Mouse (Mus musculus) intestine, embryonic 14.5 days (tissue): ENCODE measurements around the gene Cdh20. TPM values are rescaled to one million over a fixed set of nuclear protein-coding genes. Genes with fewer than 3 reads are reported as not detected.

Source experiments
- ATAC-seq: fragments of 200-750 bp; cut with Nextera tagmentation; replicated peaks from 2 replicates; pipeline ENCODE4 v1.8.0; 2017; ENCODE audit warnings: low read depth, moderate number of reproducible peaks, moderate TSS enrichment, moderate library complexity; ENCODE audit not compliant: low FRiP score, low TSS enrichment
- DNase-seq: peaks from one replicate; pipeline ENCODE4 v3.0.0-alpha.2; 2018; ENCODE audit warnings: low spot score
- H3K27ac ChIP-seq: fragments of 300-500 bp; sonication (generic); 2 replicates; pipeline ENCODE4 v1.5.1; 2014; ENCODE audit warnings: low read depth, mild to moderate bottlenecking, control low read depth
- H3K27me3 ChIP-seq: fragments of 300-500 bp; sonication (generic); replicated peaks from 2 replicates; pipeline ENCODE4 v1.6.1; 2014; ENCODE audit warnings: low read length, control low read depth; ENCODE audit not compliant: control insufficient read depth, insufficient read depth
- H3K36me3 ChIP-seq: fragments of 300-500 bp; sonication (generic); 2 replicates; pipeline ENCODE4 v1.6.1; 2014; ENCODE audit warnings: low read length, control low read depth; ENCODE audit not compliant: control insufficient read depth, insufficient read depth
- H3K4me1 ChIP-seq: fragments of 300-500 bp; sonication (generic); replicated peaks from 2 replicates; pipeline ENCODE4 v1.6.1; 2014; ENCODE audit warnings: low read length, control low read depth, mixed read lengths; ENCODE audit not compliant: control insufficient read depth, insufficient read depth
- H3K4me2 ChIP-seq: fragments of 300-500 bp; sonication (generic); 2 replicates; pipeline ENCODE4 v1.6.1; 2014; ENCODE audit warnings: low read length
- H3K4me3 ChIP-seq: fragments of 300-500 bp; sonication (generic); 2 replicates; pipeline ENCODE4 v1.5.1; 2014; ENCODE audit warnings: low read depth, low read length, control low read depth, mixed read lengths
- H3K9ac ChIP-seq: fragments of 300-500 bp; sonication (generic); 2 replicates; pipeline ENCODE4 v1.6.1; 2014; ENCODE audit warnings: mild to moderate bottlenecking, low read length
- H3K9me3 ChIP-seq: fragments of 300-500 bp; sonication (generic); 2 replicates; pipeline ENCODE4 v1.6.1; 2016; ENCODE audit warnings: low read length, control low read depth; ENCODE audit not compliant: control insufficient read depth
- WGBS: fragments of 180-500 bp; shearing (Covaris S2); extraction: QIAGEN DNeasy Blood & Tissue Kit; methylation state at CpG from one replicate; pipeline ENCODE4 v1.1.7; 2014; 5-methylcytosine and 5-hydroxymethylcytosine counted together
- polyA plus RNA-seq: library from polyadenylated mRNA; unstranded; fragments of >200 nt; fragmentation: Nextera tagmentation; extraction: Ambion mirVana; gene quantifications from 2 replicates; pipeline ENCODE4 v1.2.1, GENCODE M21; 2014

Gene Cdh20
- polyA plus RNA-seq, 1 experiment from 2014 or later, result 0.07 TPM

- Histone ChIP-seq H3K4me2 (no peak overlapping the region), H3K9ac (no peak overlapping the region), H3K4me1 (no peaks in the 10 kb centered on the region), H3K36me3 (no peaks in the 10 kb centered on the region), H3K4me3 (no peak overlapping the region), H3K27ac (no peak overlapping the region), H3K27me3 (no peaks in the 10 kb centered on the region), H3K9me3 (no peaks in the 10 kb centered on the region)
- WGBS, result 36% methylated on average over 1 of the region's 1 CpGs
- ATAC-seq (no peak), DNase-seq (no peak)
These were observed 245.0 kb downstream of the Cdh20 start for GRCm38 (mm10) chr1:105013291-105013690.

- Histone ChIP-seq H3K4me3 (no peak overlapping the region), H3K27me3 (no peaks in the 10 kb centered on the region), H3K9me3 (no peaks in the 10 kb centered on the region), H3K4me1 (no peaks in the 10 kb centered on the region), H3K36me3 (no peaks in the 10 kb centered on the region), H3K4me2 (no peak overlapping the region), H3K27ac (no peak overlapping the region), H3K9ac (no peak overlapping the region)
- ATAC-seq, result no peak
- DNase-seq, result no peak
- 89% methylated on average over 3 of the region's 3 CpGs for WGBS
These were observed 273.3 kb downstream of the Cdh20 start for GRCm38 (mm10) chr1:105041668-105042067.
